Mouse (Mus musculus) left cerebral cortex, postnatal 4 days (tissue): Measurements from ENCODE around the gene Myg1. TPM values are rescaled to one million over a fixed set of nuclear protein-coding genes. Genes with fewer than 3 reads are reported as not detected.
A peak's percentile ranks its signal among the peaks of the same experiment; 100 is the strongest.
"Not testable (repeated sequence)": the region's sequence is repeated elsewhere in the genome, so short reads cannot be mapped to it uniquely, and the experiment has no call there.

Source experiments
- DNase-seq: peaks from one replicate; pipeline ENCODE4 v3.0.0-alpha.2; 2022
- intact Hi-C: fragments of 180-260 bp; cut with DNase I; formaldehyde crosslinking; loops from one replicate; pipeline ENCODE4 v1.15.1; 2025
- total RNA-seq, 2 experiments: library from RNA; stranded (reverse); gene quantifications; 2 replicates each; pipeline ENCODE4 v1.2.3; 2021

Gene Myg1
- 10 to 100 TPM; 60.2 to 65.9 TPM for total RNA-seq

DNA sequence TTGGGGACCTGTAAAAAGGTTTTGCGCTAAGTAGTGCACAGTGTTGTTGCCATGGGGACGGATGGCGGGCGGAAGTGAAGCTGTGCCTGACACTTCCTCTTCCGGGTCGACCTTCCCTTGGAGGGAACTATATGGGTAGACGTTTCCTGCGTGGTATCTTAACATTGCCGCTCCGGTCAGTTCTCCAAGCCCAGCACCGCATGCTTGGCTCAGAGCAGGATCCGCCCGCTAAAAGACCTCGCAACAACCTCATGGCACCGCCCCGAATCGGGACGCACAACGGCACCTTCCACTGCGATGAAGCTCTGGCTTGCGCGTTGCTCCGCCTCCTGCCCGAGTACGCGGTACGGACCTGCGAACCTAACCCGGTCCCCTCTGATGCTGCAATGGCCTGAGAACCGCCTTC is at the start of gene Myg1:
Gene Myg1 (plus strand): TSS at position 100 of the 406 bp plus-strand sequence.
- intact Hi-C loops, result no loop called here
- peak; percentile 76 for DNase-seq

DNA sequence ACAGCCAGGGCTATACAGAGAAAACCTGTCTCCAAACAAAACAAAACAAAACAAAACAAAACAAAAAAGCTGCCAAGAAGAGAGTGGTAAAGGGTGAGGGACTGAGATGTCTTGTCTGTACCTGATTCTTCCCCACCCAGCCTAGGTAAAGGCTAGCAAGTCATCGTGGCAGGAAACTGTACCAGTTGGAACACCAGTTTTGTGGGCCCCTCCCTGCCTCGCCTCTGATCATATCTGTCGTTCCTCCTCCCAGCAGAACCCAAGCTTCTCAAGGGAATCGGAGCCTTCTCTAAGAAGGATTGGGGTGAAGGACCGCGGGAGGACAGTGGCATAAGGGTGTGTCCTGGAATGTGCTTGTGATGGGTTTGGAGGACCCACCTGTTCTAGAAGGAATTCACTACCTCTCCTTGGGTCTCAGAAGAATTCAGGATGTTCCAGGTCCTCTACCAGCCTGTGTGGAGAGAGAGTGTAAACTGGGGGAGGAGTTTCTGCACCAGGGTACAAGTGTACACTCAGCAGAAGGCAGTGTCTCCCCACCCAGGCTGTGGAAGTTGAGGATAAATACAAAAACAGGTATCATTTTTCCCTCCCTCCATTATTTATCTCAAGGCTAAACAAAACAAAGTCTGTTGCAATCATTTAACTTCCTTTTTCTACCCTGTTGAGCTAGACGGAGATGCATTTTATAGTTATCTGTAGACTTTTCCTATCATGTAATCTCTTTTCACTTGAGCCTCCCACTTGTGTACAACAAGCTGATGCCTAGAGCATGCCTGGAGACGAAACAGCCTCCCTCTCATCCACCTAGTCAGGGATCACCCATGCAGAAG is 48.8 kb upstream of the Myg1 start:
- no peak for DNase-seq
- intact Hi-C loops, result no loop called here

DNA sequence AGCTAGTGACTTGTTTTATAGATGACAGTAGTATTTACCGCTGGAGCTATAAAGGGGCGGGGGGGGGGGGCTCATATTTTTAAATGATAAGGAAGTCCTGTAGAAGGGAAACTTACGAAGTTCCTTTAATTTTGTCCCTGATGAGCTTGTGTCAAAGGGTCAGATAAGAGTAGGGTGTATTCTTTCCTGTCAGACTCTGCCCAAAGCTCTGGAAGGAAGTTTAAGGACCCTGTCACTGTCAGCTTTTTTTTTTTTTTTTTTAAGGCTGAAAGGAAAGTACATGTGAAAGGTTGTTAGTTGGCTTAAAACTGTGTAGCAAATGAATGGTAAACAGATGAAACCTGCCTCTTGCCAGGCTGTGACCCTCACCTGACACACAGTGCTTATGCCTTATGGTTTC is 47.9 kb upstream of the Myg1 start:
- intact Hi-C loops, result no loop called here

DNA sequence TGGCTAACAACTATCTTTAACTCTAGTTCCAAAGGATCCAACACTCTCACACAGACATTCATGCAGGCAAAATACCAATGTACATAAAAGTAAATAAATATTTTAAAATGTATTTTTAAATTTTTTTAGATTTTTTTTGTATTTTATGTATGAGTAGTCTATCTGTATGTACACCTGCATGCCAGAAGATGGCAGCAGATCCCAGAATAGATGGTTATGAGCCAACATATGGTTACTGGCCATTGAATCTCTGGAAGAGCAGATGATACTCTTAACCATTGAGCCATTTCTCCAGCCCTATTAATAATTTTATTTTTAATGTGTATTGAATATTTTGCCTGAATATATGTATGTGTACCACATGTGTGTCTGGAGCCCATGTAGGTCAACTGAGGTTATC is 44.1 kb upstream of the Myg1 start:
- DNase-seq, result peak; percentile 23
- intact Hi-C loops, result no loop called here

More for the DNA sequence above, 47.9 kb upstream of the Myg1 start:
- DNase-seq, result no peak

DNA sequence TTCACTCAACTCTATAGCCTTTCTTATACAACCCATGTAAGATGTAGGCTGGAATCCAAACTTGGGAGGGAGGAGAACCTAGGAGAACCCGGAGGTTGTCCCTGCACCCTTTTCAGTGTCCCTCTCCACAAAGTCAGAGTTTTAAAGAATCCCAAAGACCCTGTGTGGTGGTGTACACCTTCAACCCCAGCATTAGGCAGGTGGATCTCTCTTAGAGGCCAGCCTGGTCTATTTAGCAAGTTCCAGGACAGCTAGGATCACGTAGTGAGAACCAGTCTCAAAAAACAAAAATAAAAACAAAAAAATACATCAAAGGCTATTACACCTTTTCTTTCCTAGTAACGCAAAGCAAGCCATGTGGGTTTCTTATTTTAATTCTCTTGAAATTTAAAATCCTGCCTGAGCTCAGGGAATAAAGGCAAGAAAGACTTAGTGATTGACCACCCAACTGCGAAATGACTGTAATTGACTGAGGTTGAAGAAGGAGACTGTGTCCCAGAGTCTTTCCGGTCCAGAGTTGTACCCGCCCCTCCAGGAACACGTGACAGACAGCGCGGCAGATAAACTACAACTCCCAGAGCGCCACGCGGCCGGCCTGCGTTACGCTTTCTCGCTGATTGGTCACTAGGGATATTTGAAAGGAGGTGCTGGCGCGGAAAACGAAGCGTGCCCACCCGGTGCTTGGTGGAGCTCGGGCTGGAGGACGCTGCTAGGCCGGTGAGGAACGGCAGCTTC is 35.7 kb upstream of the Myg1 start, which contains the start of gene Espl1:
Gene Espl1 (plus strand): TSS at position 634 of the 735 bp plus-strand sequence.
- DNase-seq, result peak; percentile 96
- intact Hi-C loops, result no loop called here

DNA sequence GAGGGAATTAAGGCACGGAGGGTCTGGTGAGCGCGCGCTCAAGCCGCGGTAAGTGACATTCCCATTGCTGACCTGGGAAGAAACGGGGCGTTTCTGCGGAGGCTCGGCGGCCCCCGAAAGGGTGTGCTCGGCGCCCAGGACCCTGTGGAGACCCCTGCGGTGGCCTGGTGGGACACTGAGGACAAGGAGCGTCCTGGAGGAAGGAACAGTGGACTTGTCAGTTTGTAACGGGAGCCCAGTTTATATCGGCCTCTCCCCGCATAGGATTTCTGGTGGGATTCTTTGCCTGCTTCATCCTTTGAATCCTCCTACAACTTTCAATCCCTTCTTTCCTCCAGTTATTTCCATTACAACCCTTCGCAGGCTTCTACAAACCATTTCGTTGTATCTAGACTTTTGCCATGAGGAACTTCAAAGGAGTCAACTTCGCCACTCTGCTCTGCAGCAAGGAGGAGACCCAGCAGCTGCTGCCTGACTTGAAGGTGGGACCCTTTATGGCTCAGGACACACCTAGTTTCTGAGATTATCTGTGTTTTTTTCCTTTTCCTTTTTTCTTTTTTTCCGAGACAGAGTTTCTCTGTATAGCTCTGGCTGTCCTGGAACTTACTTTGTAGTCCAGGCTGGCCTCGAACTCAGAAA is 35.0 kb upstream of the Myg1 start:
- DNase-seq, result no peak
- intact Hi-C loops, result no loop called here

DNA sequence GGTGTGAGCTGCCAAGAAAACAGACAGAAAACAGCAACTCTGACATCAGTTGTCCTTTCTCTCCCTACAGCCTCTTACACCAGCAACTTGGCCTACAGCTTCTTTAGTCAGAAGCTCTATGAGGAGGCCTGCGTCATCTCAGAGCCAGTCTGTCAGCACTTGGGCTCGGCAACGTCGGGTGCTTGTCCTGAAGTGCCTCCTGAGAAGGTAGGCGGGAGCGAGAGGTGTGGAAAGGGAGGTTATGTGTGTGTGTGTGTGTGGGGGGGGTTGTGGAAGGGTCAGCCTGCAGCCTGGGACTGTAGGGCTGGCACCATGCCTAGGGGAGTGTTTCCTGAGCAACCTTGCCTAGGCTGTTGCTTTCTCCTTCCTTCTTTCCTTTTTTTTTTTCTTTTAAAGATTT is 29.0 kb upstream of the Myg1 start:
- DNase-seq, result no peak
- intact Hi-C loops, result no loop called here

DNA sequence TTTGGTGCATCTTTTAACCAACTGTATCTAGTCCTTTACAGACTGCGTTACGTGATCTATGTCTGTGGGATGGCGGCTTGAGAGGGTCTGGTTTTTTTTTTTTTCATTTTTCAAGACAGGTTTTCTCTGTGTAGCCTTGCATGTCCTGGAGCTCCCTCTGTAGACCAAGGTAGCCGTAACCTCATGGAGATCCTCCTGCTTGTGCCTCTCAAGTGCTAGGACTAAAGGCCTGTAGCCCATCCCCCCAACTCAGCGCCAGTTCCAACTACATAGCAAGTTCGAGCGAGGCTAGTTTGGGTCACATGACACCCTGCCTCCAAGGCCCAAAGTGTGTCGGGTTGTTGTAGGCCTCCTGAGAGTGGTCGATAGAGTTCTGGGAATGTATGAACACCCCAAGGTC is 22.8 kb upstream of the Myg1 start:
- DNase-seq, result no peak
- intact Hi-C loops, result no loop called here

DNA sequence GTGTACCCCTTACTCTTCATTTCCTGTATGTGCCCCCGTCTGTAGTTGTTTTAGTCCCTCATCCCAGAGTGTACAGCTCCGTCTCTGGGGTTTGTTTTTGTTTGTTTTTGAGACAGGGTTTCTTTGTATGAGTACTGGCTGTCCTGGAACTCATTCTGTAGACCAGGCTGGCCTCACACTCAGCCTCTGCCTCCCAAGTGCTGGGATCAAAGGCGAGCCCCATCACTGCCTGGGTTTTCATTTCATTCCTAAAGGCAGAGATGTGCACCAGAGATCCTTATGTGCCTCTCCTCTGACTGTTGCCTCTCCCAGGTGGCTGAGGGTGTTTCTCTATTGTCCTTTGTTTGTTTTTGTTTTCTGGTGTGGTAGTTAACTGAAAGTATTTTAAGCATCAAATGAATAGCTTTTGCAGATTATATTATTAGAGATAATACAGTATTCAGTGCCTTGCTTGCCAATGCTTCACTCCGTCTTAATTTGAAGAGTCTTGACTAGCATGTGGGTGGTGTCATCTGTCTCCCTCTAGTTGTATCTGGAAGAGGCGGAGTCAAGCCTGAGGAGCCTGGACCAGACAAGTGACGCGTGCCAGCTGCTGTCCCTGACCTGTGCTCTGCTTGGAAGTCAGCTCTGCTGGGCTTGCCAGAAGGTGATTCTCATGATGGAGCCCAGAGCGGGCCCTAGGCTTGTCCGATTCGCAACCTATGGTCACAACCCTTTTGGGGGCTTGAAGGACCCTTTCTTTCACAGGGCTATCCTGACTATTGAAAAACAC is 21.2 kb upstream of the Myg1 start:
- DNase-seq, result no peak
- intact Hi-C loops, result no loop called here

DNA sequence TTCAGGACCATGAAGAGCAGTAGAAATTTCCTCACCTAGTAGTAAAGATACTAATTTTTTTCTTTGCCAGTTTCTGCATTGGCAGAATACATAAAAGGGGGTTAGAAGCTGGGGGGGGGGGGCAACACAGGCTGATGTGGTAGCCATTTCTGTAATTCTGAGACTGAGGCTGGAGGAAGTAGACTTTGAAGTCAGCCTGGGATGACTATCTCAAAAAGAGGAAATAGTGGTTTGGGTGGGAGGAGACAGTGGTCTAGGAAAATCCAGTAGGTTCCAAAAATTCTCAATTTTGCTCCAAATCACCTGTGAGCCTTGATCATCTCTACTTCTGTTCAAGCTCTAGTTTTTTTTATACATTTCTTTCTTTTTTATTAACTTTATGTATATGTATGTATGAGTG is 20.0 kb upstream of the Myg1 start:
- intact Hi-C loops, result no loop called here
- no peak for DNase-seq

DNA sequence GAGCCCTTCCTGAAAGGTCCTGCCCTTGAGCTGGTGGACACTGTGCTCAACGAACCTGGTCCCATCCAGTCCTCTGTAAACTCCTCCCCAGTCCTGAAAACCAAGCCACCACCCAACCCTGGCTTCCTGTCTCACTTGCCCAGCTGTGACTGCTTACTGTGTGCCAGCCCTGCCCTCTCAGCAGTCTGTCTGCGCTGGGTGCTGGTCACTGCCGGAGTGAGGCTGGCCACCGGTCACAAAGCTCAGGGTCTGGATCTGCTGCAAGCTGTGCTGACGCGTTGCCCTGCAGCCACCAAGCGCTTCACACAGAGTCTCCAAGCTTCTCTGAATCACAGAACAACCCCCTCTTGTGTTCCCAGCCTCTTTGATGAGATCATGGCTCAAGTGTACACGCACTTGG is 16.2 kb upstream of the Myg1 start:
- no peak for DNase-seq
- intact Hi-C loops, result no loop called here

DNA sequence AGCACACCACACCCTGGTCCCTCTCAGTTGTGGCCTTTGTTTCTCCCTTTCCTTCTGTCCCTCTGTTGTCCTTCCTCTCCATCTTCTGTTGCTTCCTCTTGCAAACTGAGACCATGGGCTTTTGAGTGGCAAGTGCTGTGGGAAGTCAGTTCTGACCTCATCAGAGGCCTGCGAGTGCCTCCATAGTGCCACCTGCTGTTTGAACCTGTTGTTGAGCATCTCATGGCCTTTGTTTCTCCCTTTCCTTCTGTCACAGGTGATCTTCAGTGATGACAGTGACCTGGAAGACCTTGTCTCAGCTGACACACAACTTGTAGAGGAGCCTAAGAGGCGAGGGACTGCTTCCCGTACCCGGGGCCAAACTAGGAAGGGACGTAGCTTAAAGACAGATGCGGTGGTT is 15.2 kb upstream of the Myg1 start:
- intact Hi-C loops, result no loop called here
- peak; percentile 39 for DNase-seq

DNA sequence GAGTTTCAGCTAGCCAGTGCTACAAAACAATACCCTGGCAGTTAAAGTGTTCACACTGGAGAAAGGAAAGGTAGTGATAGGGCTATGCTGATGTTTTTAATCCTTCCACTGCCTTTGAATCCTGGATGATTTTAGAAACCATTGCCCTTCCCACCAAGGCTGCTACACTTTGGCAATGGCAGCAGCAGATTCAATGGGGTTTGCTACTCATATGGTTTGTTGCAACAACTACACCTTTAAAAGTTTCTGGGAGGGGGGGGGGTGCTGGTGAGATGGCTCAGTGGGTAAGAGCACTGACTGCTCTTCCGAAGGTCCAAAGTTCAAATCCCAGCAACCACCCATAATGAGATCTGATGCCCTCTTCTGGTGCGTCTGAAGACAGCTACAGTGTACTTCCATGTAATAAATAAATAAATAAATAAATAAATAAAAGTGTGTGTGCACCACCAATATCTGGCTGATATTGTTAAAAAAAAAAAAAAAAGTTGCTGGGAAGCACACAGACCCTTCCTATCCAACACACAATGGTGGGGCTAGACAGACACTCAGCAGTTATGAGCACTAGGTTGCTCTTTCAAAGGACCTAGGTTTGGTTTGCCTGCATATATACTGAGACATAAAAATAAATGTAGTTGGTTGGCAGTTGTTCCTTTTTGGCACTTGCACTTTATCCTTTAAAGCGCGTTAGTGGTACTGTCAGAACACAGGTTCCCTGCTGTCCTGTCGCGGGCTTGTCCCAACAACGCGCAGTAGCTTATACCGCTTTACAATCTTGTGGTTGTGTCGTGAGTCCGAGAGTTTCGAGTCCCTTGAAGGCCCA is 6.6 kb upstream of the Myg1 start:
- intact Hi-C loops, result loop anchor here (5.0 kb wide), 1 partner anchor 78 kb away; no protein-coding TSS in a partner anchor
- no peak for DNase-seq

DNA sequence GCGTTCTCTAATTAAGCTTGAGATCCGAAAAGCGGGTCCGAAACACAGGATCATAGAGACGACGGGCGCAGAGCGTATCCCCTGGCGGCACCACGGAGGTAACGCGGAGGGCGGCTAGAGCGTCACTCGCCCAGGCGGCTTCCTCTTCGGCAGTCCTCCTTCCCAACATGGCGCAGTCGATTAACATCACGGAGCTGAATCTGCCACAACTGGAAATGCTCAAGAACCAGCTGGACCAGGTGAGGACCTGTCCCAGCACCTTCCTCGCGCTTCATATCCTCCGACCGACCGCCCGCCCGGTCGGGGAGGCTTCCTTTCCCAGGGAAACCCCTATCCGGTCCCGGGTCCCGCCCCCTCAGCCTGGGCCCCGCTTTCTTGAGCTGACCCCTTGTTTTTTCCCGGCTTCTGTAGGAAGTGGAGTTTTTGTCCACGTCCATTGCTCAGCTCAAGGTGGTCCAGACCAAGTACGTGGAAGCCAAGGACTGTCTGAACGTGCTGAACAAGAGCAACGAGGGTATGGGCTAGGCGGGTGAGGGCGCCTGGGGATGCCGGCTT is 5.4 kb upstream of the Myg1 start, which contains the start of gene Pfdn5:
Gene Pfdn5 (plus strand): TSS at position 95 of the 555 bp plus-strand sequence.
- intact Hi-C loops, result loop anchor here (5.0 kb wide), 1 partner anchor 79 kb away; no protein-coding TSS in a partner anchor
- DNase-seq, result peak; percentile 87

DNA sequence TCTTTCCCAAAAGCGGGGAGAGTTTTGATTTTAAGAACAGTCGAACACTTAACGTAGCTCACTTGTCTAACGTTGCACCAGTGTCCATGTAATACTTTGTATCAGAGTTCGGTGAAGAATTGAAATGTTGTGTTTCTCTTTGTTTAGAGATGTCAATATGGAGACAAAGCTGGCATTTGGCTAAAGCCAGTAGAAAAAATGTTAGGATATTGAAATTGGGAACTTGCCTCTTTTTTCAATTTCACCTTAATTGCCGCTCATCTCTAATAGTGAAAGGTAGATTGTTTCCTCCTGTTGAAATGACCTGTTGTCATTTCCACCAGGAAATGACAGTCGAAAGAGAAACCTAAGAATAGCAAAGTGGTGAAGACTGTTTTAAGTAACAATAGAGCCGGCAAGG is 4.6 kb upstream of the Myg1 start:
- intact Hi-C loops, result loop anchor here (5.0 kb wide), 1 partner anchor 80 kb away; no protein-coding TSS in a partner anchor
- DNase-seq, result no peak

DNA sequence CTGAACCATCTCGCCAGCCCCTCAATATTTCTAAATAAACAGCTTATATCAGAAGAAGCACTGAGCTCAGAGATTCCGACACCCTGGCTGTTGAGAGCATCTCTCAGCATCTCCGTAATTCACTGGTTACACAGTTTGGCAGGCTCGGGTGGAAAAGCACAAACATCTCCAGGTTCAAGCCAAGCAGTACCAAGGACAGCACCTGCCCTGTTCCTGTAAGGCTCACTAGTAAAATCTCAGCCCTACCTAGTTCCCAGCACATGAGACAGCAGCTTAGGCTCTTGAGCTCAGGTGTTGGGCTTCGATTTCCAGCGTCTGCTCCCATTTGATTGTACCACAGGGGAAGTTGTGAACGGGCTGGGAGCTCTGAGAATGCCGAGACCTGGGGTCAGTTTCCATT is 3.7 kb downstream of the Myg1 start:
- DNase-seq, result no peak
- intact Hi-C loops, result no loop called here

DNA sequence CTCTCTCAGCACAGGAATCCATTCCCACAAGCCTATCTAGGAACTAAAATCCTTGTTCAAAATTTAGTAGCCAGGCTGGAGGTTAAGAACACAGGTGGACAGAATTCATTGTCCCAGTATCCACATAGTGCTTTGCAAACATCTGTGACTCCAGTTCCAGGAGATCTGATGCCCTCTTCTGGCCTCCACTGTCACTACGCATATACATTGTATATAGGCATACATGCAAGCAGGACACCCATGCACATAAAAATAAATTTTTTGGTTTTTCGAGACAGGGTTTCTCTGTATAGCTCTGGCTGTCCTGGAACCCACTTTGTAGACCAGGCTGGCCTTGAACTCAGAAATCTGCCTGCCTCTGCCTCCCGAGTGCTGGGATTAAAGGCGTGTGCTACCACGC is 4.4 kb downstream of the Myg1 start:
- intact Hi-C loops, DNase-seq: not testable (repeated sequence)

DNA sequence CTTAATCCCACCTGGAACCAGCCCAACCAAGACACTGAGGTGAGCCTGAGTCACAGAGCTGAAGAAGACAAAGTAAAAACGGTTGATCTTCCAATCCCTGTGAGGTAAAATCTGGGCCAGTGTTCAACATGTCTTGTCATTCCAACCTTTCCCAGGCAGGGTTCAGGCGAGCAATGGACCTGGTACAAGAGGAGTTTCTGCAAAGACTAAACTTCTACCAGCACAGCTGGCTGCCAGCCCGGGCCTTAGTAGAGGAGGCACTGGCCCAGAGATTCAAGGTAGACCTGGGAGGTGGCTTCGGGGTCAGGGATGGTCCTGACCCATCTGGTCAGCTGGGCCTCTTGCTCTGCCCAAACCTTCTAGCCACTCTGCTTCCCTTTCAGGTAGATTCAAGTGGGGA is 5.4 kb downstream of the Myg1 start:
- intact Hi-C loops, result no loop called here
- no peak for DNase-seq

DNA sequence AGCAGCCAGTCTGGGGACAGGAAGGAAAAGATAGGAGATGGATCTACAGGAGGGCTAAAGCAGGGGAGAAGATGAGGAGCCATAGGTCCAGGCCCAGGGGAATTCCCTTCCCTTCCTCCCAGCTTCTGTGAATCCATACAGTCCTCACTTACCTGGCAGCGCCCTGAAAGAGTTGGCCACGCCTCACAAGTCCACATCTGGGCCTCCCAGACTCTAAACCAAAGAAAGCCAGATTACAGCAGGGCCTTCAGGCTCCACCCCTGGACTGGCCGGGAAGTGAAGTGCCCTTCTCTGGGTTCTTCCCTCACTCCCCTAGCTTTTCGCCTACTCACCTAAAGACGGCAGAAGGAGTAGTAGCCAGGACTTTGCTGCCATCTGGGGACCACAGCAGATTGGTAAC is 8.1 kb downstream of the Myg1 start:
- no peak for DNase-seq
- intact Hi-C loops, result no loop called here
